Mouse (Mus musculus) forebrain, embryonic 11.5 days (tissue): Measurements from ENCODE around the gene Gbf1. TPM values are rescaled to one million over a fixed set of nuclear protein-coding genes. Genes with fewer than 3 reads are reported as not detected.
"Not testable (repeated sequence)": the region's sequence is repeated elsewhere in the genome, so short reads cannot be mapped to it uniquely, and the experiment has no call there.

Source experiments
- ATAC-seq: fragments of 200-750 bp; cut with Nextera tagmentation; replicated peaks from 2 replicates; pipeline ENCODE4 v1.8.0; 2017; ENCODE audit warnings: moderate TSS enrichment; ENCODE audit not compliant: low FRiP score
- DNase-seq: peaks from one replicate; pipeline ENCODE4 v3.0.0-alpha.2; 2017; ENCODE audit warnings: low spot score
- H3K27ac ChIP-seq: fragments of 300-500 bp; sonication (generic); 2 replicates; pipeline ENCODE4 v1.5.1; 2014; ENCODE audit warnings: low read depth, low read length
- H3K27me3 ChIP-seq: fragments of 300-500 bp; sonication (generic); 2 replicates; pipeline ENCODE4 v1.6.1; 2014; ENCODE audit warnings: mild to moderate bottlenecking, low read length, mixed read lengths; ENCODE audit not compliant: control insufficient read depth, insufficient read depth
- H3K36me3 ChIP-seq: fragments of 300-500 bp; sonication (generic); 2 replicates; pipeline ENCODE4 v1.6.1; 2014; ENCODE audit warnings: mild to moderate bottlenecking, low read length, moderate library complexity, mixed read lengths; ENCODE audit not compliant: control insufficient read depth, insufficient read depth
- H3K4me1 ChIP-seq: fragments of 300-500 bp; sonication (generic); replicated peaks from 2 replicates; pipeline ENCODE4 v1.6.1; 2014; ENCODE audit warnings: low read length, mixed read lengths; ENCODE audit not compliant: control insufficient read depth, insufficient read depth
- H3K4me2 ChIP-seq: fragments of 300-500 bp; sonication (generic); 2 replicates; pipeline ENCODE4 v1.6.1; 2014; ENCODE audit warnings: low read depth, mild to moderate bottlenecking, low read length, moderate library complexity, mixed read lengths; ENCODE audit not compliant: severe bottlenecking
- H3K4me3 ChIP-seq: fragments of 300-500 bp; sonication (generic); 2 replicates; pipeline ENCODE4 v1.5.1; 2014; ENCODE audit warnings: low read depth, low read length
- H3K9ac ChIP-seq: fragments of 300-500 bp; sonication (generic); 2 replicates; pipeline ENCODE4 v1.6.1; 2014; ENCODE audit warnings: low read length
- H3K9me3 ChIP-seq: fragments of 300-500 bp; sonication (generic); 2 replicates; pipeline ENCODE4 v1.6.1; 2016; ENCODE audit warnings: low read length, mixed read lengths; ENCODE audit not compliant: control insufficient read depth
- WGBS: fragments of 180-500 bp; shearing (Covaris S2); extraction: QIAGEN DNeasy Blood & Tissue Kit; methylation state at CpG from one replicate; pipeline ENCODE4 v1.1.7; 2014; 5-methylcytosine and 5-hydroxymethylcytosine counted together
- polyA plus RNA-seq: library from polyadenylated mRNA; unstranded; fragments of >200 nt; fragmentation: Nextera tagmentation; extraction: Ambion mirVana; gene quantifications from 2 replicates; pipeline ENCODE4 v1.2.1, GENCODE M21; 2014

The Gbf1 gene
- polyA plus RNA-seq, 1 experiment from 2014 or later, result 49.0 TPM

DNA sequence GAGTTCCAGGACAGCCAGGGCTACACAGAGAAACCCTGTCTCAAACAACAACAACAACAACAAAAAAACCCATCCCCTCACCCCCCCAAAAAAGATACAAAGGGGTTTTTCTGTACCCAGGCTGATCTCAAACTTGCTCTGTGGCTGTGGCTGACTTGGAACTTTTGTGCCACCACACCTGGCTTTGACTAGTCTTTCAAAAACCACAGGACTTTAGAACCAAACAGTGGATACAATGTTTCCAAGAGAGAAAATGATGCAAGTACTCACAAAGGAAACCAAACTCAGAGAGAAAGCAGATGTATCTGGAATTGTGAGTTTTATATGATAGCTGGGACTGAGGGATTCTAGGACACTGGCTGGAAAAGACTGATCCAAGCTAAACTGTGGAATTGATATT, 27.7 kb upstream of the Gbf1 start:
- ATAC-seq, result no peak
- no peaks in the 10 kb centered on the region for H3K9me3 ChIP-seq
- no peak overlapping the region for H3K4me2 ChIP-seq
- no peak overlapping the region for H3K27ac ChIP-seq
- H3K9ac ChIP-seq, result no peak overlapping the region
- H3K36me3 ChIP-seq, result no peaks in the 10 kb centered on the region
- H3K4me1 ChIP-seq, result no peaks in the 10 kb centered on the region
- DNase-seq, result no peak
- no peak overlapping the region for H3K4me3 ChIP-seq
- H3K27me3 ChIP-seq, result no peaks in the 10 kb centered on the region

DNA sequence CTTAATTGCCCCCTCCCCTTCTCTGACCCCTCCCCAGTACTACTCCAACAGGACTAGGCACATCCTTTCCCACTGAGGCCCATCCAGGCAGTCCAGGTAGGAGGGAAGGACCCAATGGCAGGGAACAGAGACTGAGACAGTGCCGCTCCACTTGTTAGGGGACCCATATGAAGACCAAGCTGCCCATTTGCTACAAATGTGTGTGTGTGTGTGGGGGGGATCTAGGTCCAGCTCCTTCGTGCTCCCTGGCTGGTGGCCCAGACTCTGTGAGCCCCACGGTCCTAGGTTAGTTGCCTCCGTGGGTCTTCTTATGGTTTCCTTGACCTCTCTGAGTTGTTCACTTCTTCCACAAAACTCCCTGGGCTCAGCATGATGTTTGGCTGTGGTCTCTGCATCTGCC, 26.0 kb upstream of the Gbf1 start:
- Histone ChIP-seq H3K36me3 (no peaks in the 10 kb centered on the region), H3K4me2 (no peak overlapping the region), H3K27ac (no peak overlapping the region), H3K9ac (no peak overlapping the region), H3K4me3 (no peak overlapping the region), H3K27me3 (peaks cover 9% of the 10 kb centered on the region), H3K9me3 (no peaks in the 10 kb centered on the region), H3K4me1 (no peaks in the 10 kb centered on the region)
- DNase-seq (no peak), ATAC-seq (no peak)
- WGBS, result 90% methylated on average over 4 of the region's 4 CpGs

DNA sequence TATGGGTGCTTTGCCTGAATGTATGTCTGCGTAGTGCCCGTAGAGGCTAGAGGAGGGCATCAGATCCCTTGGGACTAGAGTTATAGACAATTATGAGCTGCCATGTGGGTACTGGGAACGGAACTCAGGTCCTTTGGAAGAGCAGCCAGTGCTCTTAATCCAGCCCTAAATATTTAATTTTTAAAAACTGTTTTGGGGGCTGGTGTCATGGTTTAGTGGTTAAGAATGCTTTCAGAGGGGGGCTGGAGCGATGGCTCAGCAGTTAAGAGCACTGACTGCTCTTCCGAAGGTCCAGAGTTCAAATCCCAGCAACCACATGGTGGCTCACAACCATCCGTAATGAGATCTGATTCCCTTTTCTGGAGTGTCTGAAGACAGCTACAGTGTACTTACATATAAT, 22.6 kb upstream of the Gbf1 start:
- H3K4me2 ChIP-seq, H3K9ac ChIP-seq, H3K4me3 ChIP-seq, H3K36me3 ChIP-seq, H3K27ac ChIP-seq, H3K9me3 ChIP-seq, DNase-seq, H3K4me1 ChIP-seq, ATAC-seq: not testable (repeated sequence)
- 75% methylated on average over 6 of the region's 6 CpGs for WGBS
- peaks cover 39% of the 10 kb centered on the region for H3K27me3 ChIP-seq

DNA sequence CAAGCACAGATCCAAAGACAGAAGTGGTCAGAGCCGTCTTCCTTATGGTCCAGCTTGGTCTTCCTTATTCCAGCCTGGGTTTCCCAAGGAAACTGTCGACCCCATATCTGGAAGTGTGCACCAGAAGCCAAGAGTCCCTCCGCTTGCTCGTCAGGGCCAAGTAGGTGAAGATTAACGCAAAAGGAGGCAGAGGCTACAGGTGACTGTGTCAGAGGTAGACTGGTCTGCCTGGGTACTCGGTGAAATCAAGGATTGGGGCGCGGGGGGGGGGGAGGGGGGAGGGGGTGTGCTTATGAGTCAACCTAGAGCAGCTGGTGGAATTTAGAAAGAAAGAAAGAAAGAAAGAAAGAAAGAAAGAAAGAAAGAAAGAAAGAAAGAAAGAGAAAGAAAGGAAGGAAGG, 21.0 kb upstream of the Gbf1 start:
- Histone ChIP-seq H3K4me2 (no peak overlapping the region), H3K9ac (no peak overlapping the region), H3K36me3 (no peaks in the 10 kb centered on the region), H3K27ac (no peak overlapping the region), H3K9me3 (no peaks in the 10 kb centered on the region), H3K4me1 (peaks cover 9% of the 10 kb centered on the region), H3K27me3 (peaks cover 46% of the 10 kb centered on the region), H3K4me3 (no peak overlapping the region)
- WGBS, result 5% methylated on average over 6 of the region's 8 CpGs
- ATAC-seq (no peak), DNase-seq (no peak)

DNA sequence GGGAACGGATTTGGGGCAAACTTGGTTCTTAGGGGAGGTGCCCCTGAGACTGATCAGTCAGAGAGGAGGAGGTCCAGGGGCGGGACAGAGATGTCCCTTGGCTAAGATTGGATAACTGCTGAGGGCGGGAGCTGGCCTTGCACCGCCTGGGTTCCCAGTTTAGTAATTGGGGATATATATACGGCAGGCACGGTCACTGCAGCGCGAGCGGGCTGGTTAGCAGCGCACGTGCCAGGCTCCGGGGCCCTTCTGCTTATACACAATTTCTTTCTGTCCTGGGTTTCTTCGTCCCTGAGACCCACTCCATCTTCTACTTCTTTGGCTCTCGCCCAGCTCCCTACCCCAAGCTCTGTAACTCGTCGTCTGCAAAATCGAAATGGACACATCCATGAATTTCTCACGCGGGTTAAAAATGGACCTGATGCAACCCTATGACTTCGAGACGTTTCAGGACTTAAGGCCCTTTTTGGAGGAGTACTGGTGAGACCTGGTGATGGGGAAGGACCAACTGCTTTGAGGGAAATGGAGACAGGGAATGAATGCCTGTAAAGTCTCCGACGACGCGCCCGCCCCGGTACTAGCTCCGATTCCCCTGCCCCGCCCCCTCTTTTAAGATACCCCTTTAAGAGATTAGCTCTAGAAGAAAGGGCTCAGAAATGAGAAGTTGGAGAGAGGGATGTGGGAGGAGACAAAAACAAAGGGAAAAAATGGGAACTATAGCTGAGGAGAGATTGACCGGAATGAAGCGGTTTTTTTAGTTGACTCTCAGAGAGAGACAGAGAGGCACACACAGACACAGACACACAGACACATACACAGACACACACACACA, 20.4 kb upstream of the Gbf1 start, which contains the start of gene Elovl3:
TSS of gene Elovl3 (plus strand) at position 204 of the 832 bp plus-strand sequence.
- H3K27me3 ChIP-seq, result peaks cover 53% of the 10 kb centered on the region
- no peak within 1 kb of the TSS for H3K9ac ChIP-seq
- no peaks in the 10 kb centered on the region for H3K9me3 ChIP-seq
- H3K27ac ChIP-seq, result no peak within 1 kb of the TSS
- peak within 1 kb of the TSS; percentile 31; the same call in 1 of the 2 replicates for H3K4me2 ChIP-seq
- WGBS, result 1% methylated on average over 31 of the region's 31 CpGs
- H3K4me3 ChIP-seq, result no peak within 1 kb of the TSS; the same call in 1 of the 2 replicates
- no peaks in the 10 kb centered on the region for H3K36me3 ChIP-seq
- peak; percentile 68 for DNase-seq
- no peak for ATAC-seq
- peaks cover 14% of the 10 kb centered on the region for H3K4me1 ChIP-seq

DNA sequence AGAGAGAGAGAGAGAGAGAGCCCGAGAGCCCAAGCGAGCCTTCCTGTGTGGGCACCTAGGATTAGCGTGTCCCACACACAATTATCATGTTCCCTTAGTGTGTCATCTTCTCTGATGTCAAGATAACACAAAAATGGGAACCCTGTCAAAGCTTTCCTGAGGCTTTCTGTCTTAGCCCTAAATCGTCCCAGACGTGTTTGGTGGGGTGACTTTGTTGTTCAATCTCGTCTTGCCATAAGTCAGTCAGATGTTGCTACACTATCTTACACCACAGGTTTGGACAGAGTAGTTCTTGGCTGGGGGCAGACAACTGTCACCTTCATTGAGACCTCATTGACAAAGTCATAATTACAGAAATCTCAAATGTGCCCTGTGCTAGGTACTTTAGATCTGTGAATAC, 19.7 kb upstream of the Gbf1 start:
- Histone ChIP-seq H3K27me3 (peaks cover 59% of the 10 kb centered on the region), H3K4me2 (no peak overlapping the region), H3K4me1 (peaks cover 18% of the 10 kb centered on the region), H3K27ac (no peak overlapping the region), H3K4me3 (no peak overlapping the region), H3K36me3 (no peaks in the 10 kb centered on the region), H3K9ac (no peak overlapping the region), H3K9me3 (no peaks in the 10 kb centered on the region)
- 33% methylated on average over 6 of the region's 6 CpGs for WGBS
- no peak for ATAC-seq
- no peak for DNase-seq

DNA sequence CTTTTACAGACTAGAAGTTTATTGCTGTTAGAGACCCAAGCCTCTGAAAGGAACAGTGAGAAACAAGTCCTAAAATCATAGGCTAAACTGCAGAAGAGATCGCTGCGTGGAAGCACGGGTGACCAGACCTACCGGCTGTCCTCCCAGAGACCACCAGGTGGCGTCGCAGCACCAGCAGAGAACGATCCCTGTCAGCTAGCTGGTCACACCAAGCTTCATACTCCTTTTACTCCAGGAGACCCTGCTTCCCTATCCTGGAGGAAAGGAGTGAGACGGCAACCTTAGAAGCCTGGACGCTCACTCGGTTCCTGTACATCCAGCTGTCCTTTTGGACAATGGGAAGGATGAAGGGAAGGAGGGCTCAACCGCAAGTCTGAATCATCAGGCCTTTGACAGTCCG, 17.0 kb upstream of the Gbf1 start:
- Histone ChIP-seq H3K4me2 (peak overlapping the region; percentile 100), H3K9me3 (no peaks in the 10 kb centered on the region), H3K4me1 (peaks cover 18% of the 10 kb centered on the region), H3K36me3 (no peaks in the 10 kb centered on the region), H3K27ac (no peak overlapping the region), H3K4me3 (peak overlapping the region; percentile 48), H3K9ac (no peak overlapping the region), H3K27me3 (peaks cover 66% of the 10 kb centered on the region)
- DNase-seq (peak; percentile 95), ATAC-seq (peak; percentile 64; the same call in 1 of the 2 replicates)
- WGBS, result 1% methylated on average over 12 of the region's 12 CpGs

DNA sequence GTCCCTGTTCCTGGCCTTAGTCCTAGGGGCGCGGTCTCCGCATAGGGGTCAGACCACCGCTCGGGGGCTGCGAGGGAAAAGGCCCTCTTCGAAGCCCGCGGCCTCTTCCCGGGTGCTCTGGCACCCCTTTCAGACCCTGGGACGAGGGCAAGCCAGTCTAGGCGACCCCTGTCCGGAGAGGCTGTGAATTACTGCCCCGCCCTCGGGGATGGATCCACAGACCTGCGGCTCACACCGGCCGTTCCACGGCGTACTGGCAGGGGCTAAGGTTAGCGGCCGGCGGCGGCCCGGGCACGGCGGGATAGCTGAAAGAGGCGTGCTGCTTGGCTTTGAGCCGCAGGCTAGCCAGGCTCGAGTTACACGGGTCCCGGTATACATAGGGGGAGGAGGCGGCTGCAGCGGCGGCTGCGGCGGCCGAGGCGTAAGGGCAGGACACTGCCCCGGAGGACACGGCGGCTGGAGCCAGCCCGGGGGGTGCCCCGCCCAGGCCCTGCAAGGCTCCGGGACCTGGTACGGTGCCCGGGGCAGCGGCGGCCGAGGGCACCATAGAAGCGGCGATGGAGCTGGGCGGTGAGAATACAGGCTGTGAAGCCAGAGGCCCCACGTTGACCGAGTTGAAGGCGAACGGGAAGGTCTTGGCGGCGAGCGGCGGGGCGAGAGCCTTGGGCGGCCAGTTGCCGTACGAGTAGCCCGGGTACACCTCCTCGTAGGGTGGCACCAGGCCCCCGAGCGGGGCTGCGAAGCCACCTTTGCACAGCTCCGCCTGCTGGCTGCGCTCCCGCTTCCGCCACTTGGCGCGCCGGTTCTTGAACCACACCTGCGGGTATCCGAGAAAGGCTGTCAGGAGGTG, 16.3 kb upstream of the Gbf1 start:
- ATAC-seq (peak; percentile 60), DNase-seq (peak; percentile 81)
- H3K4me1 ChIP-seq, result peaks cover 22% of the 10 kb centered on the region
- peak overlapping the region; percentile 100 for H3K4me2 ChIP-seq
- H3K27ac ChIP-seq, result no peak overlapping the region
- WGBS, result under 1% methylated on average over 73 of the region's 79 CpGs
- peaks cover 60% of the 10 kb centered on the region for H3K27me3 ChIP-seq
- H3K36me3 ChIP-seq, result no peaks in the 10 kb centered on the region
- H3K9me3 ChIP-seq, result no peaks in the 10 kb centered on the region
- H3K9ac ChIP-seq, result peak overlapping the region; percentile 55
- H3K4me3 ChIP-seq, result peak overlapping the region; percentile 48
